Mouse (Mus musculus) kidney, adult 2 months (tissue): Measurements from ENCODE around the gene Gli2. TPM values are rescaled to one million over a fixed set of nuclear protein-coding genes. Genes with fewer than 3 reads are reported as not detected.

Experiments used
- DNase-seq: peaks from one replicate; pipeline ENCODE4 v3.0.0; 2021
- H3K27ac ChIP-seq: fragments of 200-500 bp; 2 replicates; pipeline ENCODE4 v1.5.1; 2012; ENCODE audit warnings: low read depth, low read length, control low read depth, inconsistent platforms; ENCODE audit not compliant: insufficient read depth
- H3K27me3 ChIP-seq: fragments of 200-500 bp; replicated peaks from 2 replicates; pipeline ENCODE4 v1.6.1; 2012; ENCODE audit warnings: mild to moderate bottlenecking, moderate library complexity, low read length, inconsistent platforms; ENCODE audit not compliant: control insufficient read depth, insufficient read depth
- H3K36me3 ChIP-seq: fragments of 200-500 bp; 2 replicates; pipeline ENCODE4 v1.6.1; 2012; ENCODE audit warnings: mild to moderate bottlenecking, moderate library complexity, low read length, inconsistent platforms; ENCODE audit not compliant: control insufficient read depth, insufficient read depth
- H3K4me1 ChIP-seq: fragments of 200-500 bp; 2 replicates; pipeline ENCODE4 v1.6.1; 2011; ENCODE audit warnings: low read length; ENCODE audit not compliant: control insufficient read depth, insufficient read depth
- H3K4me3 ChIP-seq: fragments of 200-500 bp; 2 replicates; pipeline ENCODE4 v1.5.1; 2011; ENCODE audit warnings: mild to moderate bottlenecking, low read depth, low read length, control low read depth; ENCODE audit not compliant: insufficient read depth
- CTCF ChIP-seq: fragments of 200-500 bp; conservative IDR thresholded peaks from 2 replicates; pipeline ENCODE4 v1.5.1; 2011; ENCODE audit warnings: low read depth, mild to moderate bottlenecking, control low read depth, low read length, moderate library complexity, mixed read lengths; ENCODE audit not compliant: insufficient read depth, insufficient read length
- POLR2A ChIP-seq: fragments of 200-500 bp; IDR thresholded peaks from one replicate; pipeline ENCODE4 v1.6.1; 2011; ENCODE audit warnings: low read depth, low read length, control low read depth
- WGBS: fragments of 180-500 bp; shearing (Covaris S2); methylation state at CpG from one replicate; pipeline ENCODE4 v1.1.7; 2018; 5-methylcytosine and 5-hydroxymethylcytosine counted together
- polyA plus RNA-seq: library from polyadenylated mRNA; depleted of rRNA; stranded (reverse); fragments of >200 nt; gene quantifications from 2 replicates; pipeline ENCODE4 v1.2.3, GENCODE M21; 2012

The Gli2 gene
- polyA plus RNA-seq, 1 experiment = 0.44 TPM

DNA sequence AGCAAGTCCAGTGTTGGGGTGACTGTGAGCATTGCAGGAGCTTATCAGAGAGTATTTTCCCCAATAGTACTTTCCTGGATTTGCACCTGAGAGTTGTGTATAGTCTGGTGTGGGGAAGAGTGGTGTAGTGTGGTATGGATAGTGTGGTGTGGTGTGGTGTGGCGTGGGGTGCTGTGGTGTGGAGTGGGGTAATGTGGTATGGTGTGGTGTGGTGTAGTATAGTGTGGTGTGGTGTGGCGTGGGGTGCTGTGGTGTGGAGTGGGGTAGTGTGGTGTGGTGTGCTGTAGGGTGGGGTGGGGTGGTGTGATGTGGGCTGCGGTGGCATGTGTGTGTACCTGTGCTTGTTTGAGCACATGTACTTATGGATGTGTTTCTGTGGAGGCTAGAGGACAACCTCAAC is 246.7 kb downstream of the Gli2 start:
- no peak for DNase-seq
- H3K4me3 ChIP-seq = no peak overlapping the region
- H3K27ac ChIP-seq = no peak overlapping the region
- H3K4me1 ChIP-seq = no peaks in the 10 kb centered on the region
- 96% methylated on average over 3 of the region's 3 CpGs for WGBS
- H3K36me3 ChIP-seq = no peaks in the 10 kb centered on the region
- TF ChIP-seq POLR2A = no peak
- TF ChIP-seq CTCF = no peak
- no peaks in the 10 kb centered on the region for H3K27me3 ChIP-seq

DNA sequence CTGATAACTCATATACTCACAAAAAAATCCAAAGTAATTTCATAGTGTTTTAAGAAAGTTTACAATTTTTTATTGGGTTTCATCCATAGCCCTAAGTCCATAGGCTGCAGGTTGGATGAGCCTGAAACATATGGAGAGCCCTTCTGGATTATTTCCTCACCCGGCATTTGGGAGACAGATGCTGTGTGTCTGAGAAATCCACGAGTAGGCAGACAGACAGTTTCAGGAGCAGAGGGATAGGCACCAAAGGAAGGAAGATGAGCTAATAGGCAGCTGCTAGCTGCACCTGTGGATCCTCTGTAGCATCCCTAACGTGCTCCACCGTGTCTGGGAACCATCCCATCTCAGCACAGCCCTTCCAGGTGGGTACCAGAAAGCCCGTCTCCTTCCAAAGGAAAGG is 251.3 kb downstream of the Gli2 start:
- TF ChIP-seq CTCF = no peak
- no peak for TF ChIP-seq POLR2A
- 89% methylated on average over 5 of the region's 5 CpGs for WGBS
- H3K36me3 ChIP-seq = no peaks in the 10 kb centered on the region

GRCm38 (mm10) chr1:118799322-118800116 is 253.9 kb downstream of the Gli2 start:
- no peaks in the 10 kb centered on the region for H3K27me3 ChIP-seq
- WGBS = 63% methylated on average over 7 of the region's 7 CpGs

More for the DNA sequence above, 251.3 kb downstream of the Gli2 start:
- DNase-seq = no peak
- Histone ChIP-seq H3K4me3 (no peak overlapping the region), H3K27me3 (no peaks in the 10 kb centered on the region), H3K4me1 (no peaks in the 10 kb centered on the region), H3K27ac (no peak overlapping the region)

DNA sequence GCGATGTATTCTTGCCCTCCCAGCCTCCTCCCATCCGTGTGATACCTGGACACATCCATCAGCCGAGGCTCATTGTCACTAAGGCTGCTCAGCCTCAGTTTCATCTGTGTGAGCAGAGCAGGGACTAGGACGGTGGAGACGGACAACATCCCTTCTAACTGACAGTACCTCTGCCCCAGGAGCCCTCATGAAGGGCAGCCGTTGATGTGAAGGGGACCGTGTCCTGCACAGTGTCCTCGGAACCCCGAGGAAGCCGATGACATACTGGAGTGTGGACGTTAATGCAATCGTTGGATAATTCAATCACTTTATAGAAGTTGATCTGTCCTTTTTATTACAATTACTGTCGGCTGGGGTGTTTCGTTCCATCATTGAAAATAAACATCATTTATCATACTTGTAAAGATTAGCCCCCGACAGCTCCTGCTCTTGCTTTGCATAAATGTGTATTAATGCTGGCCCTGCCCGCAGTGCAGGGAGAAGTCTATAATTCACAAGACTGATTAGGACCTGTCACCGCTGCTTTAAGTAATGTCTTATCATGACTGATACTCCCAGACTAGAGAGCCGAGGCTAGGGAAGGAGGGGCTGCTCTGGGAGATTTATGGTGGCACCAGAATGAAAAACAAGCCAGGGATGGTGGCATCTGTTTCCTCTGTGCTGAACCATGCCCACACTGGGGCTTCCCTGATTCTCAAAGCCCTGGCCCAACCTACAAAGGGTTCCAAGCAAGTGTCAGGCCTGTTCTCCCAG is 257.8 kb downstream of the Gli2 start:
- 56% methylated on average over 18 of the region's 18 CpGs for WGBS
- Histone ChIP-seq H3K27ac (no peak overlapping the region), H3K4me3 (no peak overlapping the region), H3K27me3 (no peaks in the 10 kb centered on the region), H3K36me3 (no peaks in the 10 kb centered on the region), H3K4me1 (no peaks in the 10 kb centered on the region)
- TF ChIP-seq POLR2A = no peak
- no peak for TF ChIP-seq CTCF
- DNase-seq = no peak

More at GRCm38 (mm10) chr1:118799322-118800116, 253.9 kb downstream of the Gli2 start:
- Histone ChIP-seq H3K4me3 (no peak overlapping the region), H3K27ac (no peak overlapping the region), H3K4me1 (no peaks in the 10 kb centered on the region), H3K36me3 (no peaks in the 10 kb centered on the region)
- no peak for DNase-seq
- TF ChIP-seq POLR2A = no peak

- H3K27ac ChIP-seq = no peak overlapping the region
- H3K27me3 ChIP-seq = no peaks in the 10 kb centered on the region
- no peak overlapping the region for H3K4me3 ChIP-seq
- no peak for TF ChIP-seq CTCF
- TF ChIP-seq POLR2A = no peak
- no peaks in the 10 kb centered on the region for H3K36me3 ChIP-seq
- H3K4me1 ChIP-seq = no peaks in the 10 kb centered on the region
- 88% methylated on average over 2 of the region's 2 CpGs for WGBS
- no peak for DNase-seq
These were observed 263.5 kb downstream of the Gli2 start for GRCm38 (mm10) chr1:118789871-118790270.

DNA sequence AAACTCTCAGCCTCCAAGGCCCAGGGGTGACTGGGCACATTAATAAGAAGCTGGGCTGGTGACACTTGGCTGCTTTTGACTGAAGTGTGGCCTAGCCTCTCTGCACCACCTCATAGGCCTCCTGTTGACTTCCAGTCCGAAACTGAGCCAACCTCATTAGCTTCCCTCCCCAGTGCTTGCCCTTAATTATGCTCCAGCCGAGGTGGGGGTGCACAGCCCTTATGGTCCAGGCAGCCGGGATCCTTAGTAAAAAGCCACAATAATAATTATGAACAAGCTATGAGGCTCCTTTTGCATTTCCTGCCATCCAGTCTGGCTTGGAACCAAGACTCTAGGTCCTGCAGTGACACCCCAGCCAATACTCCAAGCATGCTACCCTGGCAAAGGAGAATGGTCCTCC is 264.0 kb downstream of the Gli2 start:
- TF ChIP-seq POLR2A (no peak), CTCF (no peak)
- no peak for DNase-seq
- no peak overlapping the region for H3K4me3 ChIP-seq
- 52% methylated on average over 3 of the region's 3 CpGs for WGBS
- no peaks in the 10 kb centered on the region for H3K27me3 ChIP-seq
- no peaks in the 10 kb centered on the region for H3K4me1 ChIP-seq
- H3K27ac ChIP-seq = no peak overlapping the region
- H3K36me3 ChIP-seq = no peaks in the 10 kb centered on the region

- Histone ChIP-seq H3K36me3 (no peaks in the 10 kb centered on the region), H3K4me1 (no peaks in the 10 kb centered on the region), H3K27me3 (no peaks in the 10 kb centered on the region), H3K27ac (no peak overlapping the region), H3K4me3 (no peak overlapping the region)
- no peak for DNase-seq
- no peak for TF ChIP-seq POLR2A
- no peak for TF ChIP-seq CTCF
- WGBS = 57% methylated on average over 5 of the region's 5 CpGs
These were observed 264.6 kb downstream of the Gli2 start for GRCm38 (mm10) chr1:118788813-118789212.
